Mouse (Mus musculus): ENCODE measurements around the gene Ssh1. TPM values are rescaled to one million over a fixed set of nuclear protein-coding genes. Genes with fewer than 3 reads are reported as not detected.

Gene Ssh1
- total RNA-seq, 2 experiments from 2014 or later: 27.5 to 29.2 TPM

DNA sequence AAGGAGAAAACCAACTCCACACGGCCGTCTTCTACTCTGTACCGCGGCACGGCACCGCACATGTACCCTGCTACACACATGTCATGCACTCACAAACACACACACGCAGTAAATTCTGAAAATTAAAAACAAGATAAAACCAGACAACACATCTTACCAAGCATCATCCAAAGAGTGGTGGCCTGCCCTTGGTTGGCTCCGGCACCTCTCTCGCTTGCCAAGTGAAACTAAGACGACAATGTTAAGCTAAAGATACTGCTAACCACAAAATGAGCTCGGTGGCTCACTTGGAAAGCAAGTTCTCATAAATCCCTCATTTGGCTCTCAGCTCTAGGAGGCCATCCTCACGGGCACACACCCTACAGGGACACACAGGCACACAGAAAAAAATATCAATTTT lies 94.2 kb downstream of the Ssh1 start:
- no peak for DNase-seq (ENCODE audit: low spot score in 2 of 2)

DNA sequence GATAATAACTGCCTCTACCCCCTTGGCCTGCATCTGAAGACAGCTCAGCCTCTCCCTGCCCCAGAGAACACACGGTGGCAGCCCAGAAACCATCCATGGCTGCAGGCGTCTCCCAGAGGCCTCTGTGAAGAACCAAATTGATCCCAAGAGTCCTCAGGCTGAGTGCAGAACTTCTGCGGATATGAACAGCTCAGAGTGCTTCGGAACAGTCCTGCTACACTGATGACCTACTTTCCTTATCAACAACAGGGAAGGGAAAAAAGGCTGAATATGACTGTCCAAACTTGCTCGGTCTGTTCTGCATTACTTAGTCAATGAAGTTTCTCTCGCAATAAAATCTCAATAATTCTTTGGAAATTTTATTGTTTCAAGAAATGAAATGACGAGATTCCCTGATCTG lies 101.7 kb downstream of the Ssh1 start:
- DNase-seq (ENCODE audit: low spot score in 2 of 2): no peak

DNA sequence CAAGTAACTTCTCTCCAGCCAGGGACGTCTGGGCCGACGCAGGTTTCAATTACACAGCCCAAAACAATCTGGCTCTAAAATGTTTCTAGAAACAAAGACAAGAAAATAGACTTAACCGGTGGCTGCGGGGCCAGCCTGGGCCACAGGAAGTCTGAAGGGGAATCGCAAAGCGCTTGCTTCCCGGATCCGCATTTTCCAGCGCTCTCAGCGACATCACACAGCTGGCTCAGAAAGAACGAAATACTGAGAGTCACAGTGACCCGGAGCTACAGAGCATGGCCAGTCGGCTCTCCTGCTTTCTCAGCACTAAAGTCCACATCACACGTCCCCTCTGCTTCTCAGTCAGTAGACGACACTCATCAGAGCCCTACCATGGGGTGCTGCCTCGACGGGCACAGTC lies 102.8 kb downstream of the Ssh1 start:
- no peak for DNase-seq (ENCODE audit: low spot score in 2 of 2)

DNA sequence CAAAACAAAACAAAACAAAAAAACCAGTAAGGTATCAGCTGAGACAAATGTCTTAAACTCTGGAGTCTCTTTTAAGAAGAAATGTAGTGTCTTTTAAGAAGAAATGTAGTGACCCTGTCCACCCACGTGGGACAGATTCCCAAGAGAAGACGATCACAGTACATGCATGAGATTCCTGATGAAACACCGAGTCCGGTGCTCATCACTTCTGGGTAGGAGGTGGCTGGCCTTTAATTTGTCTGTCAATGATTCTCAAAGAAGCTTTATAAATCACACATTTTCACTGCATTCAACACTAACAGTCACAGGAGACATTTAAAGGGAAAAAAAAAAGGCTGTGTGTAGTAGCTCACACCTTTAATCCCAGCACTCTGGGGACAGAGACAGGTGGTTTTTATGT lies 103.8 kb downstream of the Ssh1 start:
- no peak for DNase-seq (ENCODE audit: low spot score in 2 of 2)

DNA sequence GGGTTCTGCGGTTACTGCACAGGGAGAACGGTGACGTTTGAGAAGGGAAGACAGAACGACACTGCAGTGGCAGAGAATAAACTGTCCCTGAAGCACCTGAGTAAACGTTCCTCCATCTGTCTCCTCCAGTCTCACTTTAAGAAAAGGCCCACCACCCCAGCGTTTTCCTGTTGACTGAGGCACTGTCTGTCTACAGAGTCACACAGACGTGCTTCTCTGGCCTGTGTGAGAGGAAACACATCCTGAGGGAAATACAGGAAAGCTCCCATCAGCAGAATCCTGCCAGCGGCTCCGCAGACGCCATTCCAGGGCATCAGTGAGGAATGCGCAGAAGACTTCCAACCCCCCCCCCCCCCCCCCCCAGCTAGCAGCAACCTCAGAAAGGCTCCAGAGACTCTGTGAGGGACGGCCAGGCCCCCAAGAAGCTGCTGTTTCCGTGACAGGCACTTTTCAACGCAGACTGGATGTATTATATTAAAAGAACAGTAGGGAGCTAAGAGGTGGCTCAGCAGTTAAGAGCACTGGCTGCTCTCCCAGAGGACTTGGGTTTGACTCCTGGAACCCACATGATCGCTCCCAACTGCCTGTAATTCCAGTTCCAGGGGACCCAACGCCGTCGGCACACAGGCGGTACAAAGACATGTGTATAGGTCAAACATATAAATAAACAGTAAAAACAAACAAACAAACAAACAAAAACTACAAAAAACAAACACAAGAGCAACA lies 104.3 kb downstream of the Ssh1 start:
- no peak for DNase-seq (ENCODE audit: low spot score in 2 of 2)

DNA sequence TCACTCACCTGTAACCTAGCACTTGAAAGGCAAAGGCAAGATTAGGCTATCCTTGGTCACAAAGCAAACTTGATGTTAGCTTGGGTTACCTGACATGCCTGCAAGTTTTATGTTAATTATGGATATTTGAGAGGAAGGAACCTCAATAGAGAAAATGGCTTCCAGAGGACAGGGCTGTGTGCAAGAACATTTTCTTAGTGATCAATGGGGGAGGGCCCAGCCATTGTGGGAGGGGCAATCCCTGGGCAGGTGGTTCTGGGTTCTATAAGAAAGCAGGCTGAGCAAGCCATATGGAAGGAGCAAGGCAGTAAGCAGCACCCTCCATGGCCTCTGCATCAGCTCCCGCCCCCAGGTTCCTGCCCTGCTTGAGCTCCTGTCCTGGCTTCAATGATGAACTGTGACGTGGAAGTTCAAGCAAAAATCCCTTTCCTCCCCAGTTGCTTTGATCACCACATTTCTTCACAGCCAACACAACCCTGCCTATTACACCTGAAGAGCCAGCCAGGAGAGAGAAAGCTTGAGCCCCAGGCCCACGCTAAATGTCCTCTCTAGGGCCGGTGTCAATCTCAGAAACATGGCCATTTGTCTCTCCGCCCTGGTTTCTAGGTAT lies 105.4 kb downstream of the Ssh1 start:
- DNase-seq (ENCODE audit: low spot score in 2 of 2): no peak

DNA sequence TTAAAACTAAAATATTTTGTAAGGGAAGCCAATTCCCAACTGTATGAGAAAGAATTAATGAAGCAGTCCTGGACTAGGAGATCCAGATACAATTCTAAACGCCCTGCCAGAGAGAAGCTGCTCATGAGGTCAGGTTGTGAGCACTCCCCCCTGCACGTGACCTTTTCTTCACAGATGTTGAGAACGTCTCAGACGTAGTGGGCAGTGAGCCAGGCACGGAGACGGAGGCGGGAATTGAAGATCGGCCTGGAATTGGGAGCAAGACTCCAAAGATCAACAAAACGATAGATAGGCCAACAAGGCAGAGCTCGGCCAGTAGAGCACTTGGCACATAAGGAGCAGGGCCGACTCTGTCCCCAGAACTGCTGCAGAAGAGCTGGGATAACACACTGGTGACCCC lies 106.6 kb downstream of the Ssh1 start:
- no peak for DNase-seq (ENCODE audit: low spot score in 2 of 2)

Other genes with a start within 250 kb of the Ssh1 start
- gene Sart3, start 221.4 kb downstream of the Ssh1 start, total RNA-seq (2021): 10 to 100 TPM; 48.3 to 49.3 TPM
- gene Iscu, start 221.1 kb downstream of the Ssh1 start, total RNA-seq (2021): 100 to 1,000 TPM; 128 to 132 TPM
- 10 to 100 TPM; 25.9 to 29.0 TPM for gene Tmem119, start 193.4 kb downstream of the Ssh1 start, total RNA-seq (2021)
- gene Selplg, start 161.2 kb downstream of the Ssh1 start, total RNA-seq (2021): 10 to 100 TPM; 34.7 to 38.4 TPM
- 10 to 100 TPM; 88.6 to 88.7 TPM for gene Coro1c, start 85.1 kb downstream of the Ssh1 start, total RNA-seq (2021)
- gene Dao, start 9.8 kb upstream of the Ssh1 start, total RNA-seq (2021): not detected
- gene Usp30, start 71.6 kb upstream of the Ssh1 start, total RNA-seq (2021): 10 to 100 TPM; 39.9 to 42.2 TPM
- gene Svop, start 97.7 kb upstream of the Ssh1 start, total RNA-seq (2021): 100 to 1,000 TPM; 171 to 176 TPM
- gene Alkbh2, start 134.3 kb upstream of the Ssh1 start, total RNA-seq (2021): 1 to 10 TPM; 4.6 TPM
- 1 to 10 TPM; 2.0 to 2.6 TPM for gene Ung, start 136.5 kb upstream of the Ssh1 start, total RNA-seq (2021)
- 1 to 10 TPM; 6.4 to 6.5 TPM for gene Acacb, start 152.6 kb upstream of the Ssh1 start, total RNA-seq (2021)